Mouse (Mus musculus) neural tube, embryonic 11.5 days (tissue): ENCODE data around the gene Urb2. TPM values are rescaled to one million over a fixed set of nuclear protein-coding genes. Genes with fewer than 3 reads are reported as not detected.

Experiments
- ATAC-seq: fragments of 200-750 bp; cut with Nextera tagmentation; 2 replicates; pipeline ENCODE4 v1.8.0; 2017; ENCODE audit warnings: moderate number of reproducible peaks, mild to moderate bottlenecking, moderate TSS enrichment, moderate library complexity; ENCODE audit not compliant: insufficient read depth, low FRiP score, low TSS enrichment
- DNase-seq: peaks from one replicate; pipeline ENCODE4 v3.0.0-alpha.2; 2015; ENCODE audit warnings: low spot score
- H3K27ac ChIP-seq: fragments of 300-500 bp; sonication (generic); 2 replicates; pipeline ENCODE4 v1.5.1; 2014; ENCODE audit warnings: low read depth, mild to moderate bottlenecking, low read length
- H3K27me3 ChIP-seq: fragments of 300-500 bp; sonication (generic); 2 replicates; pipeline ENCODE4 v1.6.1; 2014; ENCODE audit warnings: mild to moderate bottlenecking, low read length, mixed read lengths; ENCODE audit not compliant: control insufficient read depth, insufficient read depth
- H3K36me3 ChIP-seq: fragments of 300-500 bp; sonication (generic); 2 replicates; pipeline ENCODE4 v1.6.1; 2014; ENCODE audit warnings: mild to moderate bottlenecking, low read length, moderate library complexity, mixed read lengths; ENCODE audit not compliant: control insufficient read depth, insufficient read depth
- H3K4me1 ChIP-seq: fragments of 300-500 bp; sonication (generic); 2 replicates; pipeline ENCODE4 v1.6.1; 2014; ENCODE audit warnings: low read length, mixed read lengths; ENCODE audit not compliant: control insufficient read depth, insufficient read depth
- H3K4me2 ChIP-seq: fragments of 300-500 bp; sonication (generic); 2 replicates; pipeline ENCODE4 v1.6.1; 2014; ENCODE audit warnings: low read depth, mild to moderate bottlenecking, moderate library complexity
- H3K4me3 ChIP-seq: fragments of 300-500 bp; sonication (generic); 2 replicates; pipeline ENCODE4 v1.5.1; 2014; ENCODE audit warnings: low read depth, low read length
- H3K9ac ChIP-seq: fragments of 300-500 bp; sonication (generic); 2 replicates; pipeline ENCODE4 v1.6.1; 2014; ENCODE audit warnings: mild to moderate bottlenecking, low read length
- H3K9me3 ChIP-seq: fragments of 300-500 bp; sonication (generic); 2 replicates; pipeline ENCODE4 v1.6.1; 2016; ENCODE audit warnings: low read length; ENCODE audit not compliant: control insufficient read depth
- WGBS: fragments of 180-500 bp; shearing (Covaris S2); extraction: QIAGEN DNeasy Blood & Tissue Kit; methylation state at CpG from one replicate; pipeline ENCODE4 v1.1.7; 2014; 5-methylcytosine and 5-hydroxymethylcytosine counted together
- polyA plus RNA-seq: library from polyadenylated mRNA; unstranded; fragments of >200 nt; fragmentation: Nextera tagmentation; extraction: Ambion mirVana; gene quantifications from 2 replicates; pipeline ENCODE4 v1.2.1, GENCODE M21; 2014

The Urb2 gene
- polyA plus RNA-seq, 1 experiment from 2014 or later: 9.7 TPM

DNA sequence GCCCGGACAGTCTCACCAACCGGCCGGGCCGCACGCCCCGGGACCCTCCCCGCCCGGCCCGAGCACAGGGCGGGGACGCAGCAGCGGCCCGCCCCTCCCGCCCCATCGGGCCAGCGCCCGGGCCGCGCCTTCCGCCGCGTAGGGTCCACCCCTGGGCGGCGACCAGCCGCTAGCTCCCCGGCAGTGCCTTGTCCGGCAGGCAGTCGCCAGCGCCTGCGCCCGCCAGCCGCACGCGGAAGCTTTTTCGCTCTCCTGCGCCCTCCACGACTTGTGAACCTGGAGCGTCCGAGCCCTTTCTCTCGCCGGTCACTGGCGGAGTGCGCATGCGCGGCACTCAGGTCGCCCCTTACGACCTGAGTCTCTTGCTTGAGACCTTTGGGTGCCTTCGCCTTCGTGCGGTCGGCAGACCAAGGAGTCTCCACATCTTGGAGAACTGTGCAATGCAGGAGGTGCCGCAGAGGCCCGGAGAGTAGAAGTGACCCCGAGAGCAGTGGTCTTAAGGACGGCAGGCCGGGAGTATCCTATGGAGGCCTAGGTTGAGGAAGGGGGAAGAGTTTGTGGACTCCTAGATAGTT is 38.4 kb upstream of the Urb2 start, which contains the start of gene Abcb10:
Gene Abcb10, minus strand, starts transcription at position 297 of the 575 bp plus-strand sequence.
- WGBS: under 1% methylated on average over 39 of the region's 56 CpGs
- H3K9ac ChIP-seq: peak within 1 kb of the TSS; percentile 75
- H3K4me2 ChIP-seq: peak within 1 kb of the TSS; percentile 93
- ATAC-seq (peak; percentile 85), DNase-seq (peak; percentile 90)
- no peaks in the 10 kb centered on the region for H3K9me3 ChIP-seq
- H3K4me1 ChIP-seq: peaks cover 3% of the 10 kb centered on the region; the same call in 1 of the 2 replicates
- no peaks in the 10 kb centered on the region for H3K27me3 ChIP-seq
- H3K27ac ChIP-seq: peak within 1 kb of the TSS; percentile 74
- no peaks in the 10 kb centered on the region for H3K36me3 ChIP-seq
- H3K4me3 ChIP-seq: peak within 1 kb of the TSS; percentile 78

DNA sequence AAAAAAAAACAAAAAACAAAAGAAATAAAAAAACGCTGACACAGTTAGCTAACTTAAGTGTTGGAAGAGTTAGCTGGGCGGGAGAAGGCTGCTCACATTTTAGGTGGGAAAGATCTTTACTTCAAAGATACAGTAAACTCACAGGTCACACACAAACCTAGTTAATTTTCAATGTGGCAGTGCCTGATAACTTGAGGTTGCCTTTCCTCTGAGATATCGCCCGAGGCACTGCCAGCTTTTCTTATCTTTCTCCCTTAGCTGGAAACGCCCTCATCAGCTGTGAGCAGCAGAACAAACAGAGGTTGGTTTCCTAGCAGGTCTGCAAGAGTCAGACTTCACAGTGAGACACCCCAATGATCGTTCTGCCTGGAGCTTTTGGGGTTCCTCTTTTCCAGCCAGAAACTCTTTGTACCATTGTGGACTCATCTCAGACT is 32.7 kb upstream of the Urb2 start:
- no peaks in the 10 kb centered on the region for H3K4me1 ChIP-seq
- DNase-seq (no peak), ATAC-seq (no peak)
- no peaks in the 10 kb centered on the region for H3K36me3 ChIP-seq
- H3K9me3 ChIP-seq: no peaks in the 10 kb centered on the region
- H3K27ac ChIP-seq: no peak overlapping the region
- no peak overlapping the region for H3K4me2 ChIP-seq
- H3K4me3 ChIP-seq: no peak overlapping the region
- 81% methylated on average over 6 of the region's 6 CpGs for WGBS
- H3K27me3 ChIP-seq: no peaks in the 10 kb centered on the region
- no peak overlapping the region for H3K9ac ChIP-seq

DNA sequence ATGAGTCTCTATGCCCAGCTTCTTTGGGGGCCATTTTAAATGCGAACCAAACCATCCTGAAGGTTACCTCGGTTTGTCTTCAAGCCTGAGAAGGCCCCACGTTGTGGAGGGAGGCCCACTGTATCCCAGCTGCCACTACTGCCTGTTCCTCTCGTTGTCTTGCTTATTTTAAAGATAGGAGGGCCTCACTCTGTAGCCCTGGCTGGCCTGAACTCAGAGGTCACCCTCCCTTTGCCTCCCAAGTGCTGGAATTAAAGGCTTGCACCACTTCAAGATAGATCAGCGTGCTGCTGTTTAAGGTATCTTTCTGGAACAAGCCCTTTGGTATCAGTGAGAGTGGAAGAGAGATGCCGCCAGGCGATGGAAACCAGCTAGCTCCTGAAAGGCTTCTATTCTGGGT is 32.2 kb upstream of the Urb2 start:
- Histone ChIP-seq H3K4me1 (no peaks in the 10 kb centered on the region), H3K4me2 (no peak overlapping the region), H3K4me3 (no peak overlapping the region), H3K9me3 (no peaks in the 10 kb centered on the region), H3K27me3 (no peaks in the 10 kb centered on the region), H3K27ac (no peak overlapping the region), H3K36me3 (no peaks in the 10 kb centered on the region), H3K9ac (no peak overlapping the region)
- ATAC-seq: no peak
- DNase-seq: no peak
- 78% methylated on average over 7 of the region's 7 CpGs for WGBS

DNA sequence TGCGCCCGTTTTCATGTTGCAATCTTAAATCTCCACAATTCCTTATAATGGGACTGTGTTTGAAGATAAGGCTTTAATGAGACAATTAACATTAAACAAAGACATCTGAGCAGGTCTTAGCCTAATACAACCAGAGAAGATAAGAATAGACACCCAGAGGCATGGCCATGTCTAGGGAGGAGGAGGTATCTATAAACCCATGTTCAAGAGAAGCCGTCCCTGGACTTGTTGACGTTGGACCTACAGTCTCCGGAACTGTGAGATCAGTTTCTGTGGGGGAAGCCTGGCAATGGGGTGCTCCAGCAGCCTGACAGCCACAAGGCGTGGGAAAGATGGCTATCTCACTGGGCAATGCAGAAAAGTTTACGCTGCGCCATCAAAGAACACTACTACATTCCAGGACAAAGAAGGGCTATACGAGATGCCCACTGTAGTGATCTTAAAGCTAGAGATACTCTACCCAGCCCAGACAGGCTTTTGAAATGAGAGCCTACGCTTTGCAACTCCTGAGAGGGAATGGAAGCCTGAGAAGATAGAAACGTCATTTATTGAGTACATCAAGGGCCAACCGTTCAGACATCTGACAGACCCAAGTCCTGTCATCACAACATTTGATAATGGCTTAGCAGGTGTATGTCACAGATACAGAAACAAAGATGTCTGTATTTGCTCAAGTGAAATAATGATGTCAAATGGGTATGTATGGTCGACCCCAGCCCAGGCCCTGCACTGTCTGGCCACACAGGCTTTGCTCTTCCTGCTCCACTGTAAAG is 30.8 kb upstream of the Urb2 start:
- no peak for DNase-seq
- Histone ChIP-seq H3K4me1 (no peaks in the 10 kb centered on the region), H3K36me3 (no peaks in the 10 kb centered on the region), H3K9ac (no peak overlapping the region), H3K4me3 (no peak overlapping the region), H3K4me2 (no peak overlapping the region), H3K27me3 (no peaks in the 10 kb centered on the region), H3K9me3 (no peaks in the 10 kb centered on the region), H3K27ac (no peak overlapping the region)
- WGBS: 88% methylated on average over 13 of the region's 13 CpGs
- no peak for ATAC-seq

DNA sequence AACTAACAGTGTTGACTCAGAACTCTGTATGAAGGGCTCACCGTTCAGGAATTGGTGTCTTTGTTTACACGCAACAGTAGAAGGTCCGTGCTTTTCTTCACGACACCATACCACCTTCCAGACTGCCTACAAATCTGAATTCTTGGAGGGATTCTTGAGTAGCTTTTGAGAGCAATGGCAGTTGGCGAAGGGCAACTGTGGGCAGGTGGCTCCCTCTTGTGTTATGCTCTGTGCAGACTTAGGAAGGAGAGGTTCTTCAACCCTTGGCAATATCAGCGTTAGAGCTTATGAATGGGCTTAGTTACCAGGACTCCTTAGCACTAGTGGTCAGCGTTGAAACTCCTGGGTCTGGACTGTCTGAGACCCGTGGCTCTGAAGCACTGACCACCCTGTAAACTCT is 28.7 kb upstream of the Urb2 start:
- ATAC-seq: no peak
- Histone ChIP-seq H3K4me2 (no peak overlapping the region), H3K4me1 (no peaks in the 10 kb centered on the region), H3K9me3 (no peaks in the 10 kb centered on the region), H3K27ac (no peak overlapping the region), H3K9ac (no peak overlapping the region), H3K27me3 (no peaks in the 10 kb centered on the region), H3K4me3 (no peak overlapping the region), H3K36me3 (no peaks in the 10 kb centered on the region)
- DNase-seq: no peak
- WGBS: 91% methylated on average over 8 of the region's 8 CpGs

DNA sequence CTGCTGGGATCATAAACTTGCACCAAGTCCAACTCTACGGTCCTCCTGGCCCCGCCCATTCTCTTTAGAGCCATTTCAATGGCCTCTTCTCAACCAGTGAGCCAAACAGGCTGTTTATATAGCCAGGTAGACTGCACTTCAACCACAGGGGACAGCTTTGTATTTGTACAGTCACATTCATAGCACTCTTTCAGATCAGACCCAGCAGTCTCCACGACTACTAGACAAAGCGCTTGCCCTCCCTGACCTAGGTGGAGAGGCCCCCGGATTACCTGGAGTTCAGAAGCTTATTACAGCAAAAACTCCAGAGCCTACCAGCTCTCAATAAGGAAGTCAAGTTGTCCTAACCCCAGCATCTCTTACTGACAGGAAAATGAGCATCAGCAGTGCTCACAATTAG is 27.7 kb upstream of the Urb2 start:
- Histone ChIP-seq H3K27me3 (no peaks in the 10 kb centered on the region), H3K9me3 (no peaks in the 10 kb centered on the region), H3K36me3 (no peaks in the 10 kb centered on the region), H3K9ac (no peak overlapping the region), H3K27ac (no peak overlapping the region), H3K4me1 (no peaks in the 10 kb centered on the region), H3K4me2 (no peak overlapping the region), H3K4me3 (no peak overlapping the region)
- 92% methylated on average over 5 of the region's 5 CpGs for WGBS
- ATAC-seq (no peak), DNase-seq (no peak)

DNA sequence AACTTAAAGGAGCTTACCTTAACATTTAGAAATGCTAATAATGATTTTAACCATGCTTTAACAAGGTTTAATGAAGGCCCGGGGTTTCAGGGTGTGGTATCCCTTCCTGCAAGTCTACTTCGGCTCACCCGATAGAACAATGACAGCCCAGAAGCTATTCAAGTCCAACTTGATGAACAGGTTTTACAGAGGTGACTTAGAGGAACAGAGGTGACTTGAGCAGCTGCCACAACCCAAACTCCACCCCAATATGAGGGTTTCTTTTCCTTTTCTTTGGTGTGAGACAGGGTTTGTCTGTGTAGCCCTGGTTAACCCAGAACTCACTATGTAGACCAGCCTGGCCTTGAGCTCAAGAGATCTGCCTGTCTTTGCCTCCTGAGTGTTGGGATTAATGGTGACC is 27.3 kb upstream of the Urb2 start:
- H3K4me1 ChIP-seq: no peaks in the 10 kb centered on the region
- no peaks in the 10 kb centered on the region for H3K27me3 ChIP-seq
- no peaks in the 10 kb centered on the region for H3K36me3 ChIP-seq
- no peak overlapping the region for H3K4me3 ChIP-seq
- no peak overlapping the region for H3K9ac ChIP-seq
- DNase-seq (no peak), ATAC-seq (no peak)
- WGBS: over 99% methylated on average over 3 of the region's 3 CpGs
- no peak overlapping the region for H3K4me2 ChIP-seq
- H3K27ac ChIP-seq: no peak overlapping the region
- H3K9me3 ChIP-seq: no peaks in the 10 kb centered on the region

DNA sequence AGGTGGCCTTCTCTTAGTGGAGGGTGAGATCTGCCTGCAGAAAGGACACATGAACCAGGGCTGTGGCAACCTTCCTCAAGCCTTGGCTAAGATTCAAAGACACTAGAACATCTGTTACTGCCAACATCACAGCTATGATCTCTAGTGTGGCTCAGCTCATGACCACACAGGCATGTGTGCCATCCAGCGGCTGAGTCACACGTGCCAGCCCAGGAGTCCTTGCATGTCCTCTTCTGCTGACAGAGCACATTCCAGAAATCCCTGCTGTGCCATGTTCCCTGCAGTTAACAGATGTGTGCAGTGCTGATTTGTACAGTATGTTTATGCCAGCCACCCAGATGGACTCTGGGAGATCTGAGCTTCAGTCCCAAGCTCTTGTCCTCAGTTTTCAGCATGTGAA is 21.7 kb upstream of the Urb2 start:
- DNase-seq (no peak), ATAC-seq (no peak)
- WGBS: 74% methylated on average over 2 of the region's 2 CpGs
- Histone ChIP-seq H3K9ac (no peak overlapping the region), H3K4me2 (no peak overlapping the region), H3K36me3 (peaks cover 8% of the 10 kb centered on the region), H3K9me3 (no peaks in the 10 kb centered on the region), H3K27me3 (no peaks in the 10 kb centered on the region), H3K4me3 (no peak overlapping the region), H3K4me1 (no peaks in the 10 kb centered on the region), H3K27ac (no peak overlapping the region)

DNA sequence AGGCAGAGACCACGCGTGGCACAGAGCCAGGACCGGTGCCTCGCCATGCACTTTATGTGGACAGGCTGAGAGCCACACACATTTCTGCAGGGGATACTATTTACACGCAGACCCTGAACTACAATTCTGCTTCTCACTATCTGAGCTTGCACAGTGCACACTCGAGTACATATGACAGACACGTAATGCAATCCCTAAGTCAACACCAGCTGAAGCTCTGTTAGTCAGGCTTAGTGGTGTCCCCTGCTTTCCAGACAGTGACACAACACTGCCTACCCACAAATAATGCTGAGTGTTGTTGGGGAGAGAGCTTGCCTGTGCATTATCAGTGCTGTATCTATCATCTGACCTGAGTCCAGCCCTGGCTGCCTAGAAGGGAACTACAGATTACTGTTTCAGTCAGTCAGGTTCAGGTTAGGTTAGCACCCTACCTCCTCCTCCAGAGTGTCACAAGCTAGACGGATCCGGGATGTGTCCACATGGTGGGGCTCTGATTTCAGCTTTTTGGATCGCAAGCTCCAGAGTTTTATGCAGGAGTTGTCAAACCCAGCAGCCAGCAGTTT is 18.7 kb upstream of the Urb2 start:
- no peak for DNase-seq
- Histone ChIP-seq H3K27me3 (no peaks in the 10 kb centered on the region), H3K4me2 (no peak overlapping the region), H3K9me3 (no peaks in the 10 kb centered on the region), H3K9ac (no peak overlapping the region), H3K27ac (no peak overlapping the region), H3K4me3 (no peak overlapping the region), H3K4me1 (no peaks in the 10 kb centered on the region), H3K36me3 (peaks cover 8% of the 10 kb centered on the region)
- ATAC-seq: no peak
- 94% methylated on average over 10 of the region's 10 CpGs for WGBS
